Mouse (Mus musculus): Measurements from ENCODE around the gene Trio. TPM values are rescaled to one million over a fixed set of nuclear protein-coding genes. Genes with fewer than 3 reads are reported as not detected.

The Trio gene
- polyA plus RNA-seq, 1 experiment, result 56.3 TPM

- H3K79me2 ChIP-seq (ENCODE audit: control insufficient read depth, insufficient read depth), result peaks cover 100% of the 10 kb centered on the region
- H3ac ChIP-seq (ENCODE audit: control insufficient read depth, insufficient read length), result no peak overlapping the region
- no peaks in the 10 kb centered on the region for H3K27me3 ChIP-seq (ENCODE audit: control insufficient read depth, insufficient read depth, insufficient read length)
- TF ChIP-seq SRF (IDR thresholded peaks at IDR 0.05; ENCODE audit: control insufficient read depth, insufficient read length, low read depth) (no peak), CEBPB (IDR thresholded peaks at IDR 0.05; ENCODE audit: insufficient read depth, poor library complexity, severe bottlenecking) (no peak), MYOD1 (IDR thresholded peaks at IDR 0.05; ENCODE audit: control insufficient read depth in 1 of 3, insufficient read length in 2 of 3, low read depth in 2 of 3) (no peak), TCF12 (IDR thresholded peaks at IDR 0.05; ENCODE audit: insufficient read depth, poor library complexity, severe bottlenecking) (no peak), USF1 (IDR thresholded peaks at IDR 0.05; ENCODE audit: low read depth) (no peak), POLR2A (IDR thresholded peaks at IDR 0.05; ENCODE audit: insufficient read length, low read depth) (no peak), POLR2AphosphoS2 (IDR thresholded peaks at IDR 0.05; ENCODE audit: insufficient read length, low read depth) (no peak), TCF3 (IDR thresholded peaks at IDR 0.05; ENCODE audit: insufficient read length, low read depth) (no peak), MAX (IDR thresholded peaks at IDR 0.05; ENCODE audit: low read depth) (no peak), MYOG (IDR thresholded peaks at IDR 0.05; ENCODE audit: control insufficient read depth in 1 of 3, insufficient read depth in 1 of 3, insufficient read length in 2 of 3, low read depth in 2 of 3) (no peak), E2F4 (IDR thresholded peaks at IDR 0.05; ENCODE audit: insufficient read depth) (no peak), REST (IDR thresholded peaks at IDR 0.05; ENCODE audit: insufficient read depth, insufficient read length) (no peak)
- H3K36me3 ChIP-seq (ENCODE audit: control insufficient read depth, insufficient read depth), result no peaks in the 10 kb centered on the region
- peak overlapping the region; percentile 47 for H3K4me2 ChIP-seq (ENCODE audit: low read depth)
- no peak overlapping the region for H3K4me3 ChIP-seq
Measured at GRCm38 (mm10) chr15:27992596-27992995, 33.1 kb downstream of the Trio start.

GRCm38 (mm10) chr15:27991892-27992593 is 33.6 kb downstream of the Trio start:
- TF ChIP-seq SRF (IDR thresholded peaks at IDR 0.05; ENCODE audit: control insufficient read depth, insufficient read length, low read depth), result no peak
- peak in 1 of 3 experiments; percentile 68 for TF ChIP-seq MYOG (IDR thresholded peaks at IDR 0.05; ENCODE audit: control insufficient read depth in 1 of 3, insufficient read depth in 1 of 3, insufficient read length in 2 of 3, low read depth in 2 of 3)
- peak in 2 of 3 experiments; percentile 30 to 80 for TF ChIP-seq MYOD1 (IDR thresholded peaks at IDR 0.05; ENCODE audit: control insufficient read depth in 1 of 3, insufficient read length in 2 of 3, low read depth in 2 of 3)
- TF ChIP-seq POLR2AphosphoS2 (IDR thresholded peaks at IDR 0.05; ENCODE audit: insufficient read length, low read depth), result no peak
- TF ChIP-seq TCF12 (IDR thresholded peaks at IDR 0.05; ENCODE audit: insufficient read depth, poor library complexity, severe bottlenecking), result peak; percentile 22
- Histone ChIP-seq H3ac (ENCODE audit: control insufficient read depth, insufficient read length) (no peak overlapping the region), H3K79me2 (ENCODE audit: control insufficient read depth, insufficient read depth) (peaks cover 100% of the 10 kb centered on the region), H3K4me3 (no peak overlapping the region), H3K4me2 (ENCODE audit: low read depth) (peak overlapping the region; percentile 47), H3K27me3 (ENCODE audit: control insufficient read depth, insufficient read depth, insufficient read length) (no peaks in the 10 kb centered on the region), H3K36me3 (ENCODE audit: control insufficient read depth, insufficient read depth) (no peaks in the 10 kb centered on the region)

GRCm38 (mm10) chr15:27991066-27991701 is 34.5 kb downstream of the Trio start:
- Histone ChIP-seq H3K4me3 (no peak overlapping the region), H3ac (ENCODE audit: control insufficient read depth, insufficient read length) (no peak overlapping the region), H3K27me3 (ENCODE audit: control insufficient read depth, insufficient read depth, insufficient read length) (no peaks in the 10 kb centered on the region), H3K4me2 (ENCODE audit: low read depth) (no peak overlapping the region), H3K36me3 (ENCODE audit: control insufficient read depth, insufficient read depth) (no peaks in the 10 kb centered on the region), H3K79me2 (ENCODE audit: control insufficient read depth, insufficient read depth) (peaks cover 100% of the 10 kb centered on the region)
- no peak for TF ChIP-seq CEBPB (IDR thresholded peaks at IDR 0.05; ENCODE audit: insufficient read depth, poor library complexity, severe bottlenecking)
- TF ChIP-seq POLR2A (IDR thresholded peaks at IDR 0.05; ENCODE audit: insufficient read length, low read depth), result no peak
- TF ChIP-seq REST (IDR thresholded peaks at IDR 0.05; ENCODE audit: insufficient read depth, insufficient read length), result no peak
- no peak for TF ChIP-seq E2F4 (IDR thresholded peaks at IDR 0.05; ENCODE audit: insufficient read depth)
- no peak for TF ChIP-seq POLR2AphosphoS2 (IDR thresholded peaks at IDR 0.05; ENCODE audit: insufficient read length, low read depth)
- no peak for TF ChIP-seq USF1 (IDR thresholded peaks at IDR 0.05; ENCODE audit: low read depth)
- no peak for TF ChIP-seq SRF (IDR thresholded peaks at IDR 0.05; ENCODE audit: control insufficient read depth, insufficient read length, low read depth)
- TF ChIP-seq TCF12 (IDR thresholded peaks at IDR 0.05; ENCODE audit: insufficient read depth, poor library complexity, severe bottlenecking), result no peak
- TF ChIP-seq TCF3 (IDR thresholded peaks at IDR 0.05; ENCODE audit: insufficient read length, low read depth), result no peak
- no peak for TF ChIP-seq MYOG (IDR thresholded peaks at IDR 0.05; ENCODE audit: control insufficient read depth in 1 of 3, insufficient read depth in 1 of 3, insufficient read length in 2 of 3, low read depth in 2 of 3)
- TF ChIP-seq MYOD1 (IDR thresholded peaks at IDR 0.05; ENCODE audit: control insufficient read depth in 1 of 3, insufficient read length in 2 of 3, low read depth in 2 of 3), result no peak
- no peak for TF ChIP-seq MAX (IDR thresholded peaks at IDR 0.05; ENCODE audit: low read depth)

- Histone ChIP-seq H3ac (ENCODE audit: control insufficient read depth, insufficient read length) (no peak overlapping the region), H3K36me3 (ENCODE audit: control insufficient read depth, insufficient read depth) (no peaks in the 10 kb centered on the region), H3K79me2 (ENCODE audit: control insufficient read depth, insufficient read depth) (peaks cover 100% of the 10 kb centered on the region), H3K4me2 (ENCODE audit: low read depth) (no peak overlapping the region), H3K4me3 (no peak overlapping the region), H3K27me3 (ENCODE audit: control insufficient read depth, insufficient read depth, insufficient read length) (no peaks in the 10 kb centered on the region)
- no peak for TF ChIP-seq POLR2AphosphoS2 (IDR thresholded peaks at IDR 0.05; ENCODE audit: insufficient read length, low read depth)
- no peak for TF ChIP-seq CEBPB (IDR thresholded peaks at IDR 0.05; ENCODE audit: insufficient read depth, poor library complexity, severe bottlenecking)
- TF ChIP-seq TCF3 (IDR thresholded peaks at IDR 0.05; ENCODE audit: insufficient read length, low read depth), result no peak
- TF ChIP-seq MYOD1 (IDR thresholded peaks at IDR 0.05; ENCODE audit: control insufficient read depth in 1 of 3, insufficient read length in 2 of 3, low read depth in 2 of 3), result no peak
- TF ChIP-seq E2F4 (IDR thresholded peaks at IDR 0.05; ENCODE audit: insufficient read depth), result no peak
- TF ChIP-seq POLR2A (IDR thresholded peaks at IDR 0.05; ENCODE audit: insufficient read length, low read depth), result no peak
- no peak for TF ChIP-seq USF1 (IDR thresholded peaks at IDR 0.05; ENCODE audit: low read depth)
- TF ChIP-seq REST (IDR thresholded peaks at IDR 0.05; ENCODE audit: insufficient read depth, insufficient read length), result no peak
- no peak for TF ChIP-seq SRF (IDR thresholded peaks at IDR 0.05; ENCODE audit: control insufficient read depth, insufficient read length, low read depth)
- no peak for TF ChIP-seq TCF12 (IDR thresholded peaks at IDR 0.05; ENCODE audit: insufficient read depth, poor library complexity, severe bottlenecking)
- TF ChIP-seq MYOG (IDR thresholded peaks at IDR 0.05; ENCODE audit: control insufficient read depth in 1 of 3, insufficient read depth in 1 of 3, insufficient read length in 2 of 3, low read depth in 2 of 3), result no peak
- TF ChIP-seq MAX (IDR thresholded peaks at IDR 0.05; ENCODE audit: low read depth), result no peak
Measured at GRCm38 (mm10) chr15:27987979-27988378, 37.7 kb downstream of the Trio start.

Data from myocyte (in vitro differentiated cells).